Mouse (Mus musculus) layer of hippocampus, postnatal 25 days (tissue): Measurements from ENCODE around the gene H2-M5. TPM values are rescaled to one million over a fixed set of nuclear protein-coding genes. Genes with fewer than 3 reads are reported as not detected.
"Not testable (repeated sequence)": the region's sequence is repeated elsewhere in the genome, so short reads cannot be mapped to it uniquely, and the experiment has no call there.

Experiments used
- DNase-seq, 2 experiments: peaks; one replicate each; pipeline ENCODE4 v3.0.0; 2022; ENCODE audit warnings: mixed read lengths in 2 of 2, low spot score in 1 of 2; ENCODE audit errors: extremely low spot score in 1 of 2
- total RNA-seq, 2 experiments: library from RNA; stranded (reverse); gene quantifications; 2 replicates each; pipeline ENCODE4 v1.2.3; 2021

Gene H2-M5
- total RNA-seq, 2 experiments from 2014 or later: 1.2 TPM

- no peak for DNase-seq
These were observed 5.2 kb upstream of the H2-M5 start for GRCm38 (mm10) chr17:36994528-36994927.

DNA sequence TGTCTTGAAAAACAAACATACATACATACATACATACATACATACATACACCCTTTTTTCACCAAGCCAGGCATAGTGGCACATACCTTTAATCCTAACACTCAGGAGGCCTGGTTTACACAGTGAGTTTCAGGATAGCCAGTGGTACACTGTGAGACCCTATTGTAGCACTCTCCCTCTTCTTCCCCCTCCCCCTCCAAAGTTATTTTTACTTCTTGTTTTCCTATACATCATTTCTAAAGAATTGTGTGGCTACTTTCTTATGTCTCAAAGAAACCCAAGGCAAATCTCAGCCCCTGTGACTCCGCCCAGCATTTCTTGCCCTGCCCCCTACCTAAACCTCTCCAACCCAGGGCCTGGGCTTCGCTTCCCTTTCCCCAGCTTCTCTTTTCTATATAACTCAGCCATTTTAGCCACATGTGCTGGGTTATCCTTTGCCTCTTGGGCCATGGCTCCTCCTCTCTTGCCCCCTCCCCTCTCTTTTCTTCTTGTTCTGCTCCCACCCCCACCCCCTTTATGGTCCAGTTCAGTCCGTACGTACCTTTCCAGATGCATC lies 4.5 kb upstream of the H2-M5 start:
- DNase-seq: no peak

DNA sequence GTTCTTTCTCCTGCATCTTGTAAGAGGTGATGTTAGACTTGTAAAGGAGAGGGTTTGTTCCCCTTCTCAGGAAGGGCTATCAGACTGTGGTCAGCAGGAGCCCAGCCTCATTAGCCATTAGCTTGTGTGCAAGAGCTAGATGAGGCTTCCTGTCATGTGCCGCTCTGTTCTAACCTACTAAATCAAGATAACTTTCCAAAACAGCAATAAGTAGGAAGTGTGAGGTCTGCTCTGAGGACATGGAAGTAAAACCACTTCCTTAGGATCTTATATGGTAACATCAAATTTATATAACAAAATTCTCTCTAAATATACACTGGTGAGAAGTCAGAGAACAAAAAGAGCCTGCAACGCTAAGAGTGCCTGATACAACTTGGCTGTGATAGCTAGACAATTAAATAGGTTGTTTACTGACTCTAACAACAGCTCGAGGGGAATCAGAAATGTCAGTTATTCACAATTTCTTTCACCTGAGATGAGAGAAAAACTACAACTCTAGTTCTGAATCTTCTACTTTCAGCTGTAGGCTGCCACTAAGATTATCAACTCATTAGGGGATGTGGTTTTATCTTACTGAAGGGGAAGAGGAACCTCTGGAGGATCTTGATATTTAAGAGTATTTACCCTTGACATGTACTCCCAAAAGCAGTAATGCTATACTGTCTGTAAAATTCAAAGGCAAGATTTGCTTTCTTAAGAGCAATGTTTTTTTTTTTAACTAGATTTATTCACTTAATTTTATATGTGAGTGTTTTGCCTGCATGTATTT lies 3.2 kb upstream of the H2-M5 start:
- DNase-seq: no peak

DNA sequence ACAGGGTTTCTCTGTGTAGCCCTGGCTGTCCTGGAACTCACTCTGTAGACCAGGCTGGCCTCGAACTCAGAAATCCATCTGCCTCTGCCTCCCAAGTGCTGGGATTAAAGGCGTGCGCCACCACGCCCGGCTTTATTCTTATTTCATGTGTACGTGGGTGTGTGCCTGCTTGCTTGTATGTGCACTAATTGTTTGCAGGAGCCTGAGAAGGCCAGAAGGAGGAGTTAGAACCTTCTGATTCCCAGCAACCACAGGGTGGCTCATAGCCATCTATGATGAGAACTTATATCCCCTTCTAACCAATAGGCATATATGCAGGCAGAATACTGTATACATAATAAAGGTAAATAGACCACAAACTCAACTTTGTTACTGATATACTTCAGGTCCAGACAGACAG lies 1.3 kb upstream of the H2-M5 start:
- not testable (repeated sequence) for DNase-seq

- no peak for DNase-seq
These were observed 862 bp downstream of the H2-M5 start for GRCm38 (mm10) chr17:36988475-36988874.

DNA sequence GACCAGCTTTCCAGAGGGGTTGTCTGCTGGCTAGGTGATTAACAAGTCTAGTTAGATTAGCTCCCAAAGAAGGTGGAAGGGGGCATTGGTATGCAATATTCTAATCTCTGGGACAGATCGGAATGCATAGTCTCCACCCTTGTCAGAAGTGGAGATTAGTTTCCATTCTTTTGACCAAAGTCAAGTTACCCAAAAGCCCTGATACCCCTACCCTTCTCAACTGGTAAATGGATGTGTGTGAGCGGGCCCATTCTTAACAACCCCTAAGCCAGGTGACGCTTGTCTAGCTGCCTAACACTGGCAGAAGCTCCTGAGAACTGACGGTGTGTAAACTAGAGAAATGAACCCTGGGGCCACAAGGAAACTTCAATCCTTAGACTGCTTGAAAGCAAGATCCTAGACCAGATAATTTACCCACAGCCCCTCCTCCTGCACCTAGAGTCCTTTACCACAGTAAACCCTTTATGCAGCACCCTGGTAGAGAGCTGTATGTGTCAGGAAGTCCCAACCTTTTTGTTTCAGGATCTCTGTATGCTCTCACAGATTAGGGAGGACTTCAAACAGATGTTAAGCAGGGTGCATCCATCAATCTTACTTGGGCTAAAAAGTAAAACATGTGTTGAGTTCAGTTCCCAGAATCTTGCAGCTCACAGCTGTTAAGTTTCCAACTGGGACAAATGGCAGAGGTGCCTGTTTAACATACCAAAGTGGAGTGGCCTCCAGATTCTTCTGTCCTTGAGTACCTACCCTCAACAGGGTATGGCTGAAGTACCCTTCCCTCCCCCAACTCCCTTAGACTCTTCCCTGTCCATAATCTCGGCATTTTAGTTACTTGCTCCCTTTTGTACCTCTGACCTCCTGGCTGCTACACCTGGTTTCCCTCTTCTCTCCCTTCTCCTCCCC lies 6.8 kb downstream of the H2-M5 start:
- DNase-seq: no peak

GRCm38 (mm10) chr17:36981845-36982244 lies 7.5 kb downstream of the H2-M5 start:
- no peak for DNase-seq

GRCm38 (mm10) chr17:36981221-36981813 lies 8.0 kb downstream of the H2-M5 start, which contains the start of gene 2410137M14Rik:
Gene 2410137M14Rik, minus strand, starts transcription at chr17:36981237.
- DNase-seq: peak in 1 of 2 experiments; percentile 15

GRCm38 (mm10) chr17:36973271-36973787 lies 16.0 kb downstream of the H2-M5 start:
- no peak for DNase-seq

DNA sequence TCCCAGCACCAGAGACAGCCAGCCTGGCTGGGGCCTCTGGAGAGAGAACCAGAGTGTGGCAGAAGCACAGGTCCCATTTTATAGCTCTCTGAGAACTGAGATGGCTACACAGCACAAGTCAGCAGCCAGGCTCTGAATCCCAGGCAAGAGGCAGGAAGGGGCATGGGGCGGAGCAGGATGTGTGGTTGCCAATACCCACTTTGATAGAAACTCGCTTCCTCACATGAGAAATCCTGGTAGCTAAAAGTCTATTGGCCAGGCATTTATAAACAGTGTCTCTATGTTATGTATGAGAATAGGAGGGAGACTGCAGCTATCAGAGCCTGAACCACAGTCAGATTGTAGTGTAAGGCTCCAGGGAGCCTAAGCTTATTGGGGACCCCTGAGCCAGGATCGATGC lies 16.5 kb downstream of the H2-M5 start:
- no peak for DNase-seq

- no peak for DNase-seq
These were observed 18.0 kb downstream of the H2-M5 start for GRCm38 (mm10) chr17:36971172-36971850.

DNA sequence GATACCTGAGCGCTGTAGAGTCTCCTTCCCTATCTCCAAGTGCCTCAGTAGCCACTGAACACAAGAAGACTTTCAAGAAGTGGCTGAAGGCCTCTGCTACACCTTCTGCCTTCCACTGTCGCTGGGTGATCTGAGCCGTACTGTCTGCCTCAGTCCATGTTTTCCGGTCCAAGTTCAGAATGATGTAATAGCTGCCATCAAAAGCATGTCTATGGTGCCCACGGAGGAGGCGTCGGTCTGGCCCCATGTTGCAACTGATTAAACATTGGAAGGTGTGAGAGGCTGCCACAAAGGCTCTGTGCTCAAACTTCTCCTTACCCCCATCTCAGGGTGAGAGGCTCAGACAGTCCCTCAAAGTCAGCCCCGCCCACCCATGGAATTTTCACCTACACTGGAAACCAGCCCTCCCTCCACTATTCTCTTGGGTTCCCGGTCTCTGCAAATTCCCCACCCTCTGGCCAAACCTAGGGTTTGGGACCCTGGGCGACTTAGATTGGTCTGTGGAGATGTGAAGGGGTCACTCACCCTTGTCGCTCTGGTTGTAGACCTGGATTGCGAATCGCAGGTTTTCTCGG lies 18.9 kb downstream of the H2-M5 start:
- DNase-seq: no peak

DNA sequence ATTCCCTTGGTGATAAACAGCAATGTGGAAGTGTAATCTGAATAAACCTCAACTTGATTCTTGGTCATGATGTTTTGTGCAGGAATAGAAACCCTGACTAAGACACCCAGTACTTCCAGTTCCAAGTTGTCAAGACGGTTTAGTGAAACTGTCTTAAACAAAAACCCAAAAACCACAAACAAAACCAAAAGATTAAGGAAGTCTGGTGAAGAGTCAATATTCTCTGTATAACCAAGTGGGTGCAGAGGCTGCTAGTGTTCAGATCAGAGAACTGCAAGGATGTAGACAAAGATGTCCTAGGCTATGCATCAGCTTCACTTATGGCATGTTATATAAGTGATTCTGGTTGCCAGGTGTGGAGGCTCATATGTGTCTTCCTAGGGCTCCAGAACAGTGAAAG lies 22.5 kb downstream of the H2-M5 start:
- DNase-seq: no peak

- no peak for DNase-seq
These were observed 28.2 kb downstream of the H2-M5 start for GRCm38 (mm10) chr17:36961125-36961524.

- DNase-seq: no peak
These were observed 30.5 kb downstream of the H2-M5 start for GRCm38 (mm10) chr17:36958884-36959283.

GRCm38 (mm10) chr17:36957999-36958743 lies 31.2 kb downstream of the H2-M5 start, which contains the start of the genes Znrd1 and Znrd1as:
Gene Znrd1, minus strand, starts transcription at chr17:36958559.
Gene Znrd1as, plus strand, starts transcription at chr17:36958592.
- DNase-seq: peak; percentile 84 to 88

DNA sequence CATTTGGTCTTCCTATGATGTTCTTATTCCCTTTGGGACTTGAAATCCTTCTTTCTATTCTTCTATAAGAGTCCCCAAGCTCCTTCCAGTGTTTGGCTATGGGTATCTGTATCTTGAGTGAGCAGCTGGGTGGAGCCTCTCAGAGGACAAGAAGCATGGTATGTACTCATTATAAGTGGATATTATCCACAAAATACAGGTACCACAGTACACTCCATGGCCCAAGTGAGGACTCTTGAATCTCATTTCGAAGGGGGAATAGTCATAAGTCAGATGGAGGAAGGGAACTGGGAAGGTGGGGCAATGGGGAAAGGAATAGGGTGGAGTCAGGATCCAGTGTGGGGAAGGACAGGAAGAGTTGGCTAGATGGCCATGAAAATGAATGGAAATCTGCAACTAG lies 36.3 kb downstream of the H2-M5 start:
- no peak for DNase-seq

- DNase-seq: no peak
These were observed 36.7 kb downstream of the H2-M5 start for GRCm38 (mm10) chr17:36952631-36953030.
